Mouse (Mus musculus) bone marrow, adult 2 months (tissue): Measurements from ENCODE around the gene Pak7.

Source experiments
- CTCF ChIP-seq: fragments of 200-500 bp; IDR thresholded peaks from 2 replicates; pipeline ENCODE4 v1.5.1; 2011; ENCODE audit warnings: low read length, control low read depth; ENCODE audit not compliant: control insufficient read depth, insufficient read depth
- POLR2A ChIP-seq: fragments of 200-500 bp; IDR thresholded peaks from 2 replicates; pipeline ENCODE4 v1.6.1; 2011; ENCODE audit warnings: low read depth, mild to moderate bottlenecking, control low read depth, low read length, borderline replicate concordance; ENCODE audit not compliant: control insufficient read depth

- TF ChIP-seq POLR2A (no peak), CTCF (no peak)
Measured at GRCm38 (mm10) chr2:136282043-136282442, 105.7 kb downstream of the Pak7 start.
